Mouse (Mus musculus) bone marrow macrophage, adult 2 months (primary cell): Measurements from ENCODE around the gene Anp32a.

Experiments
- CTCF ChIP-seq: IDR thresholded peaks from 2 replicates; pipeline ENCODE4 v1.5.1; 2012; ENCODE audit warnings: low read depth, mild to moderate bottlenecking, low read length, moderate library complexity
- POLR2A ChIP-seq: IDR thresholded peaks from 2 replicates; pipeline ENCODE4 v1.6.1; 2012; ENCODE audit warnings: mild to moderate bottlenecking, low read depth, low read length, borderline replicate concordance

DNA sequence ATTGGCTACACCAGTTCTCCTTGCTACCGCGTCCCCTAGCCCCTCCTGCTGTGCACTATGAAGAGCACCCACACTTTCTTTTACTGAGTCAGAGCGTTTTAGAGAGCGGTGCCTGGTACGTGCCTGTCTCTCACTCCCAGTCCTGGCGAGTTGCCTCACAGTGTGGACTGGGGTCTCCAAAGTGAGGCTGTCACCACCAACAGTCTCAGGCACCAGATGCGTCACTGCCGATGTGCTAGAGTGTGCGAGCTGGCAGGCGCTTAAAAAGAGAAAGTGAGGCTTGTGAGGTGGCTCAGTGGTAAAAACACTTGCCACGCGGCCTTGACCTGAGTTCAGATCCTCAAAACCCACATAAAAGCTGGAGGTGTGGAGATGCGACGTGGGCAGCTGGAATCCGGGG, 8.2 kb downstream of the Anp32a start:
- TF ChIP-seq CTCF = no peak
- no peak for TF ChIP-seq POLR2A
